In the genomic region with DNA sequence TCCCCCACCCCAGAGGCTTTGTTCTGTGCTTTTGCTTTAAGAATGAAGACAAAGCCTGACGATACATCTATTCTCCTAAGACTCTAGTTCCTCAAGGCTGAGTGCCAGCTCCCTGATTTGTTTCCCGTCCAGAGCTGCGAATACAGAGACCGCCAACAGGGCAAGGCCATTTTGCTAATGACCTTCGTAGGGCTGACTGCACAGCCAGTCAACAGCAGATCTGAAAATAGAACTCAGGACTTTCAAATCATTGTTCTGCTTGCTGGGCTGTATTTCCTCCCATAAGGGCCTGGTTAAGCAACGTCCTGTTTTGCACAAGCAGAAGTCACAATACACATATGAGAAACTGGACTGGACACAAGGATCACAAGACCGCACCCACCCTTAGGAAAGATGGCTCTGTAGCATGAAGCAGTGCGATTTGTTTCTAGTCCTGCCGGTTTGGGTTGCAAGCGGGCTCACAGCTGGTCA, we compare ENCODE assay signal across 8 mouse cellular contexts.
DNase-seq lines count a peak whose midpoint lies in the region; ATAC-seq and TF ChIP-seq lines count a peak whose summit lies in the region.

No protein-coding gene starts in this region.

- H3K4me1 ChIP-seq in heart, adult 2 months (ENCODE audit: control insufficient read depth, insufficient read depth, low read length), result peaks cover 13% of the 10 kb centered on the region
- H3K4me1 ChIP-seq in heart, embryonic 11.5 days (ENCODE audit: control insufficient read depth, insufficient read depth, low read length), result no peaks in the 10 kb centered on the region
- no peaks in the 10 kb centered on the region for H3K4me1 ChIP-seq in liver, embryonic 15.5 days (replicated peaks)
- no peaks in the 10 kb centered on the region; the same call in 1 of the 2 replicates for H3K4me1 ChIP-seq in stomach, embryonic 14.5 days (ENCODE audit: control insufficient read depth, insufficient read depth, low read length)

- no peak overlapping the region for H3K4me2 ChIP-seq in heart, embryonic 11.5 days
- no peak overlapping the region for H3K4me2 ChIP-seq in liver, embryonic 15.5 days
- H3K4me2 ChIP-seq in stomach, embryonic 14.5 days (replicated peaks; ENCODE audit: low read depth, low read length), result no peak overlapping the region

- no peaks in the 10 kb centered on the region for H3K9me3 ChIP-seq in heart, embryonic 11.5 days (replicated peaks; ENCODE audit: control insufficient read depth, low read length)
- H3K9me3 ChIP-seq in liver, embryonic 15.5 days (replicated peaks), result no peaks in the 10 kb centered on the region
- no peaks in the 10 kb centered on the region for H3K9me3 ChIP-seq in stomach, embryonic 14.5 days (ENCODE audit: control insufficient read depth, low read depth, low read length)

- peak; percentile 88 for TF ChIP-seq EP300 in heart, adult 2 months (IDR thresholded peaks at IDR 0.05; ENCODE audit: insufficient read depth, low read depth, low read length)

- intact Hi-C loops in heart, adult 2 months (cut with DNase I), result loop anchor here (2.0 to 10.0 kb wide), 7 partner anchors 24 to 982 kb away; a partner anchor contains a TSS

- no peaks in the 10 kb centered on the region for H3K79me2 ChIP-seq in heart, adult 2 months (replicated peaks; ENCODE audit: control insufficient read depth, insufficient read depth, low read length)

- no peak overlapping the region for H3K9ac ChIP-seq in heart, adult 2 months (ENCODE audit: low read depth, low read length)
- no peak overlapping the region for H3K9ac ChIP-seq in heart, embryonic 11.5 days (ENCODE audit: low read depth, low read length)
- no peak overlapping the region for H3K9ac ChIP-seq in liver, embryonic 15.5 days
- no peak overlapping the region for H3K9ac ChIP-seq in stomach, embryonic 14.5 days (replicated peaks; ENCODE audit: low read depth, low read length)

- no peak overlapping the region for H3K4me3 ChIP-seq in heart, adult 2 months
- H3K4me3 ChIP-seq in heart, embryonic 11.5 days (ENCODE audit: low read depth, low read length), result no peak overlapping the region
- H3K4me3 ChIP-seq in liver, embryonic 15.5 days (replicated peaks), result no peak overlapping the region
- H3K4me3 ChIP-seq in stomach, embryonic 14.5 days (ENCODE audit: low read depth, low read length), result no peak overlapping the region

- TF ChIP-seq CTCF in heart, adult 2 months (IDR thresholded peaks at IDR 0.05), result peak; percentile 36

- peak; percentile 28 for TF ChIP-seq POLR2A in heart, adult 2 months (IDR thresholded peaks at IDR 0.05; ENCODE audit: insufficient read depth, low read depth, low read length)

- WGBS in heart, adult 2 months, result 29% methylated on average over 10 of the region's 10 CpGs
- 75% methylated on average over 10 of the region's 10 CpGs for WGBS in heart, embryonic 11.5 days (ENCODE audit: insufficient replicate concordance)
- WGBS in liver, embryonic 15.5 days (ENCODE audit: insufficient replicate concordance), result 48% methylated on average over 10 of the region's 10 CpGs
- WGBS in stomach, embryonic 14.5 days, result 75% methylated on average over 10 of the region's 10 CpGs

- peak; percentile 67 to 87 for DNase-seq in heart, adult 2 months
- DNase-seq in A20 (ENCODE audit: low read depth, low spot score), result peak; percentile 50
- peak; percentile 55 for DNase-seq in brain, adult 2 months (ENCODE audit: low read depth, low spot score)
- no peak for DNase-seq in Muller cell, postnatal 12 days (ENCODE audit: inconsistent ontology term)

- peaks cover 5% of the 10 kb centered on the region for H3K36me3 ChIP-seq in heart, adult 2 months (ENCODE audit: control insufficient read depth, insufficient read depth, low read length)
- H3K36me3 ChIP-seq in heart, embryonic 11.5 days (ENCODE audit: control insufficient read depth, insufficient read depth, low read length), result no peaks in the 10 kb centered on the region
- no peaks in the 10 kb centered on the region for H3K36me3 ChIP-seq in liver, embryonic 15.5 days (replicated peaks)
- H3K36me3 ChIP-seq in stomach, embryonic 14.5 days (ENCODE audit: control insufficient read depth, insufficient read depth, low read length), result no peaks in the 10 kb centered on the region

- H3K27ac ChIP-seq in heart, adult 2 months, result peak overlapping the region; percentile 88
- no peak overlapping the region for H3K27ac ChIP-seq in heart, embryonic 11.5 days (ENCODE audit: low read depth, low read length)
- peak overlapping the region; percentile 15; the same call in 1 of the 2 replicates for H3K27ac ChIP-seq in liver, embryonic 15.5 days (replicated peaks)
- peak overlapping the region; percentile 39; the same call in 1 of the 2 replicates for H3K27ac ChIP-seq in stomach, embryonic 14.5 days (ENCODE audit: low read length)

- H3K27me3 ChIP-seq in heart, adult 2 months (ENCODE audit: control insufficient read depth, insufficient read depth, low read length), result no peaks in the 10 kb centered on the region
- H3K27me3 ChIP-seq in heart, embryonic 11.5 days (ENCODE audit: control insufficient read depth, insufficient read depth, low read length), result no peaks in the 10 kb centered on the region
- H3K27me3 ChIP-seq in liver, embryonic 15.5 days, result no peaks in the 10 kb centered on the region
- H3K27me3 ChIP-seq in stomach, embryonic 14.5 days (ENCODE audit: control insufficient read depth, insufficient read depth, low read length), result no peaks in the 10 kb centered on the region

- ATAC-seq in heart, embryonic 11.5 days (replicated peaks; ENCODE audit: insufficient number of reproducible peaks, low FRiP score, low TSS enrichment), result no peak
- peak; percentile 71 to 72; a peak in 2 of 4 replicates for ATAC-seq in hematopoietic stem cell, adult 5-6 weeks (replicated peaks in 1 of 2; ENCODE audit: insufficient read depth in 1 of 2, low FRiP score in 2 of 2, low TSS enrichment in 1 of 2, low read depth in 1 of 2, poor library complexity in 2 of 2, severe bottlenecking in 2 of 2)
- peak; percentile 73 for ATAC-seq in liver, embryonic 15.5 days (ENCODE audit: insufficient read depth)
- ATAC-seq in stomach, embryonic 14.5 days (ENCODE audit: insufficient number of reproducible peaks, insufficient read depth, low FRiP score, low read depth), result no peak

Comparison
In these comparisons a context has a peak if more than half of its experiments do, and no peak if none do; other contexts are left out.
1. ATAC-seq: peak in hematopoietic stem cell, adult 5-6 weeks (2 of 2) and liver, embryonic 15.5 days (single experiment); none in heart, embryonic 11.5 days (single experiment) and stomach, embryonic 14.5 days (single experiment).